Mouse (Mus musculus) frontal cortex, postnatal 14 days (tissue): ENCODE data around the gene Sprr3.
"Not testable (repeated sequence)": the region's sequence is repeated elsewhere in the genome, so short reads cannot be mapped to it uniquely, and the experiment has no call there.

Source experiments
- DNase-seq, 2 experiments: peaks; one replicate each; pipeline ENCODE4 v3.0.0; 2022; ENCODE audit warnings: low spot score in 2 of 2

Gene Sprr3

DNA sequence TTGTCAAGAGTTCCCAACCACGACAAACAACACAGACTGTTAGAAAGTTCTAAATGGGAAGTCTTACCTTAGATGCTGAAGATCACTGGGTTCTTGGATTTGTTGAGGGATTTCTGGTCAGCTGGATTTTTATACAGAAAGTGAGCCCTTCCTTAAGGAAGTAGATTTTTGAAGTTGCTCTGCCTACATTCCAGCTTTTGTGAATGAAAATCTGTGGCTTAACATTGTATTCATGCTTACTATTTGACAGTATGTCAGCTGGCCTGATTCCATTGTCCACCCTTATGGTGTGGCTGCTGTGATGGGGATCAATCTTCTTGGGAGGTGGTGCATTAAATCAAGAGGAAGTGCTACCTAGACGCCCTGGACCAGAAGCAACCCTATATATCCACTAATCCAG, at the start of gene Sprr3:
Gene Sprr3 (minus strand): TSS at position 101 of the 400 bp plus-strand sequence.
- DNase-seq, result no peak

DNA sequence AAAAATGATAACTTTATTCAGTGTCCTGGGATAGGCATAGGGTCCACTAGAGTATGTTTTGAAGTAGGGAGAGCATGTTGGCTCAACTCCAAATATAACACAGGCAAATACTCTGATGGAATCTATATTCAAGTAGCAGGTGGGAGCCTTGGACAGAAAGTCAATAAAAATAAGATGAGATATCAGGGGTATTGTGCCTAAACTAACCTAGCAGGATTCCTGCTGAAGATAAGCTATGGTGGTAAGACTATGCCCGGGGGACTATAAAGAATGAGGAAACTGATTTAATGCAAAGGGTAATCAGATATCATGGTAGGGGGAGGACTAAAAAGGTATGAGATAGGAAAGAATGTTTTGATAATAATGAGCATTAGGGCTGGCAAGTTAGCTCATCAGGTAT, 49.7 kb upstream of the Sprr3 start:
- no peak for DNase-seq

DNA sequence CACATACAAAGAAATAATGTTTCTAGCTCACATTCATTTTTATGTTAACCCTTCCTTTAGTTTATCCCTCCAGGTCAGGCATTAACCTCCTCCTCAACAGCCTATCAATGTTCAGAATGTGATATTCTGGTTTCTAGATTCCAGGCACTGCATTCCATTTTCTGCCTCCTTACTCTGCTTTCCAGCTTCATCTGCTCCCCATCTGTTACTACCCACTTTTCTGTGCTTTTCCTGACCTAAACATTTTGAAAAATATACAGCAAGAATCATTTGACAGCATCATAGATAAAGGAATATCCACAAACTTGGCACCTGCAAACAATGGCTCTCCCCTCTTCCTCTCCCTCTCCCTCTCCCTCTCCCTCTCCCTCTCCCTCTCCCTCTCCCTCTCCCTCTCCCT, 45.0 kb upstream of the Sprr3 start:
- no peak for DNase-seq

DNA sequence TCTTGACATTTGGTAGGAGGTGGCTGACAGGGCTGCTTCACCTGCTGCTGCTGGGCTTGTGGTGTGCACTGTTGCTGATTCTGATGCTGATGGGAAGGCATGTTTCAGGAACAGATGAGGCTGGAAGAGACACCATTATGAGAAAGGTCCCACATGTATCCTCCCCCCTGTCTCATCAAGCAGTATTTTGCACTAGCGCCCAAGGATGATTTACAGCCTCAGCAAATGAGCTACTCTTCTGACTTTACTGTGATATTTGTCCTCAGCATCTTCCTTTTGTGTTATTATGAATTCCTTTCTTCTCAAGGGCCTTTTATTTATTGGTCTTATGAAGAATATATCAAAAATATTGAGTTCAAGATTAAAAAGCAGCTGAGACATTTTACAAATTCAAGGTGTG, 41.9 kb upstream of the Sprr3 start, which contains the start of gene Sprr4:
Gene Sprr4 (minus strand): TSS at position 101 of the 400 bp plus-strand sequence.
- DNase-seq, result no peak

DNA sequence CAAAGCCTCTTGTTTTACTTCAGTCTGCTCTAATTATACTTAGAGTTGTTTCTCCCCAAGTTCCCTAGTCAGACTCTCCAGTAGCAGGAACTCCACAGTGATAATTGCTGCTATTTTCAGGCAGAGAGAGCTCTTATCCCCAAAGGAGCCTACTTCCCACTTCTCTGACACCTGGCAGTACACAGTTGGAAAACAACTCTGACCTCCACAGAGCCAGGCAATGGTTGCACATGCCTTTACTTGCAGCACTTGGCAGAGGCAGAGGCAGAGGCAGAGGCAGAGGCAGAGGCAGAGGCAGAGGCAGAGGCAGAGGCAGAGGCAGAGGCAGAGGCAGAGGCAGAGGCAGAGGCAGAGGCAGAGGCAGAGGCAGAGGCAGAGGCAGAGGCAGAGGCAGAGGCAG, 31.7 kb upstream of the Sprr3 start:
- DNase-seq, result not testable (repeated sequence)

DNA sequence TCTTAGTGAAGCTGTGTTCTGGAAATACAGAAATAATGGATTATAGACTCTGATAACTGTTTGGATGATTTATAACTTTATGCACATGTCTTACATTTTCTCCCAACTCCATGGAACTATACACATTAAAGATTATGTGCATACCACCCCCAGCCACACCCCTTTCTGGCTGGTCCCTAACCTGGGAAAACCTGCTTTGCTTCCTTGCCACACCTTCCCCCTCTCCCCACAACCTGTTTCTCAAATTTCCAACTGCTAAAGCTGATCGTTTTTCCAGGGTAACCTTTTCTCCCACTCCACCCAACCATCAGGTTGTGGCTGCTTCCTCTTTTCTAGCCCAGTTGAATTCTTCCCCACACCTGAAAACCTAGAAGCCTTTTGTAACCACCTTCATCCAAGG, 27.8 kb upstream of the Sprr3 start:
- no peak for DNase-seq

DNA sequence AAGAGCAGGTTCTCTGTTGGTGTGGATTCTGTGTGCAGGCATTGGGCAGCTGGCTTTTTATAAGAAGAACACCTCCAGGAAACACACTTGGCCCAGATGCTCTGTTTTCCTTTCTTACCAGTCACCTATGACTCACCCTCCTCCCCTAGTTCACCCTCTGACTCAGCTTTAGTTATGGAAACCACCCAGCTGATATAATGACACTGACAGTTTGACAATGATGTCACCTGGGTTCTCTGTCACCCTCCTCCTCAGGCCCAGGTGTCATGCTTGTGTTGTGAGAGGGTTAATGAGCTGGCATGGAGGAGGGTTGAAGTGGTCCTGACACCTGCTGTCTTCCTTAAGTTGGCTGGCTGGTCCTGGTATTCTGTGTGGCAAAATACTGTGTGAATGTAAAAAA, 27.3 kb upstream of the Sprr3 start, which contains the start of gene Sprr1a:
Gene Sprr1a (minus strand): TSS at position 33 of the 400 bp plus-strand sequence.
- DNase-seq, result no peak

DNA sequence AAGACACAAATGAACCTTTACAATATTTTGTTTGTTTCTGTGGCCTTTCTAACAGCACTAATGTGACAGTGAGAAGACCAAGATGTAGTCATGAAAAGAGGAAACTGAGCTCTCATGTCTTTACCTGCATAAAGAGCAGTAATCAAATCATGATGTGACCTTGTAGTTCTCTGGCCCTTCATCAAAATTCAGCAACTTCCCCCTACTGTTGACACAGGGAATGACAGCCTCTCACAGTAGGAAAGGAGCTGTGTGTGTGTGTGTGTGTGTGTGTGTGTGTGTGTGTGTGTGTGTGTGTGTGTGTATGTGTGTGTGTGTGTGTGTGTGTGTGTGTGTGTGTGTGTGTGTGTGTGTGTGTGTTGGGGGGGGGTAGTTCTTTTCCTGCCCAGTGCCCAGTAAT, 22.7 kb upstream of the Sprr3 start:
- DNase-seq, result not testable (repeated sequence)

DNA sequence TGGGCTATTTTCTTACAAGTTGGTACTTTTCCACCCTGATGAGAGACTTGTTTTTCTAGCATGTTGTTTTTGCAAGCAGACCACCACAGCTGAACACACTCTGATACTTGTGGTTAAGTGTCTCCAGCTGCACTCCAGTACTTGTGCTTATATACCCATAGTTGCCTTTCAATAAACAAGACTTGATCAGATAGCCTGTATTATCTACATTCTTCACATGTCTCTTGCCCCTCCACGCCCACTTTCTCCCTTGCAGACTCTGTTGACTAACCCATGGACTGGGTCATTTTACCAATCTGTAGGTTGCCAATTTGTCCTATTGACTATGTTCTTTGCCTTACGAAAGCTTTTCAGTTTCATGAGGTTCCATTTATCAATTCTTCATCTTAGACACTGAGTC, 11.6 kb upstream of the Sprr3 start:
- DNase-seq, result no peak

DNA sequence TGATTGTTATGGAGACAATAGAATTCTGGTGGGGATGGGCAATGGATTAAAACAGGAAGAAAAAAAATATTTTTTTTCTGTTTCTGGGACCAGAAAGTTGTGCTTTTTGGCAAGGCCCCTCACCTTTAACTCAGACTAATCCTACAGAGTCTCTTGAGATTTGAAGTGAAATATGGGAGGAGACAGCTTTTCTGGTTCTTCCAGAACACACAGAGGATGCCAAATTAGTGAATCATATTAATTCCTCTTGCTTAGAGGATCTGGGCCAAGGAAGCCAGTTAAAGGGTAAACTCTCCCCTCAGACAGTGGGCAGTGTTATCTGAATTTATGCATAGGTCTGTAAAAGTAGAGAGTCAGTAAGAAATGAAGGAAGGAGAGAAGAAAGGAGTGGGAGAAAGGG, 8.9 kb upstream of the Sprr3 start:
- no peak for DNase-seq

DNA sequence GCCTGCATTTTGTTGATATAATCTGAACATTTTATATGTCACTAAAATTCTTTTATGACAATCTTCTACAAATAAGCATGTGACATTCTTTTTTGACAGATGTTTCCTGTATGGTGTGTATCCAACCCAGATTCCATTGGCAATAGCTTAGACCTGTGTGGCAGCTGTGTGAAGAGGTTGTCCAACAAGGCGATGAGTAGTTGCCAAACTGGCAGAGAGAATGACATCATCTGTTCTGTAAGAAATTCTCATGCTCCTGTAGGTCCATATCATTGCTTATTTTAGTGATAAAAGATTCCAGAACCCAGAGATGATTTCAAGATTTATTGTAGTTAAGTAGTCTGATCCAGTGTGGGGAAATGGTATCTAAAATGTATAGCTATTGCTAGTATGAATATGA, 8.1 kb upstream of the Sprr3 start:
- no peak for DNase-seq

DNA sequence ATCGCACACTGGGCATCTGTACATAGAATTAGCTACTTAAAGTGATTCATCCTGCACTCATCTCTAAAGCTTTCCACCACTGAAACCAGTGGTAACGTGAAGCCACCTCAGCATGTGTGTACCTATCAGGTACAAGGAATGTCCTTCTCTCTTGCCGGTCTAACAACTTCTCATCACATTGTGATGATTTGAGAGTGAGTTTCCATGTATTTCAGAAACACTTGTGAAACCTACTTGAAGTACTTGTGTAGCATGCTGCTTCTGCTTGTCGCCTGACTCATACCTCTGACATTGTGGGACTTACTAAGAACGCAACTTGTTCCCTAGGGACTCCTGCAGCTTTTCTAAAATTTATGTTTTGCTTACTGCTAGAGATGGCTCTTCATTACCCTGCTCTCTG, 3.4 kb downstream of the Sprr3 start:
- DNase-seq, result no peak

DNA sequence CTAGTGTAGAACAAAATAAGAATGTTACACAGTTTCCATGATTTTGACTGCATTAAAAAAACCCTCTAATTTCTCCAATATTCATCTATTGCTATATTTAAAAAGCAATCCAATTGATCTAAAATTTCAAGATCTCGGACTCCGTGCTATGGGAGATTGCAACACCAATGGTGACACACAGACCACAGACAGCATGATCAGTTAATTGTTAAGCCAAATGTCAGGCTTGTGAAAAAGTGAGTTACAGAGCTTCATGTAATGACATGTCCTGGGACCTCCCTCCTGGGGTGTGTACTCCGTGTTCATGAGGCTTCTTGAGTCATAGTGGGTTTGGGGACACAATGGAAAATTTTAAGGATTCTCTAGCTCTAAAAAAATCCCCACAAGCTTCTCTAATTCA, 18.3 kb downstream of the Sprr3 start:
- no peak for DNase-seq

DNA sequence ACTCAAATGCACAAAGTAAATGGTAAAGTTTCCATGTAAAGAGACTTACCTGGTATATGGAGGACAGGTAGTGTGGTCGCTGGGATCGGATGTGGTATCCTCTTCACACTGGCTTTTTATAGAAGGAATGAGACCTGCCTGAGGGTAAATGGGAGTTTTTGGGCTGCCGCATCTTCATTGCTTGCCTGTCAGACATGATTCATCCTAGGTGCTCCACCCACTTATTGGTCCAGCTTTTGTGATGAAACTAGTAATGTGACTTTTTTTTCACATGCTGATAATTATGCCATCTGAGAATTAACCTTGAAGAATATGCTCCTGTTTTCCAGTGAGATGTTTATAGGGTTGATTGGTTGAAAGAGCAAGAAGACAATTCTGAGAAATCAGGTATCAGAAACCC, 19.8 kb downstream of the Sprr3 start, which contains the start of gene Sprr1b:
Gene Sprr1b (minus strand): TSS at position 101 of the 400 bp plus-strand sequence.
- DNase-seq, result no peak

DNA sequence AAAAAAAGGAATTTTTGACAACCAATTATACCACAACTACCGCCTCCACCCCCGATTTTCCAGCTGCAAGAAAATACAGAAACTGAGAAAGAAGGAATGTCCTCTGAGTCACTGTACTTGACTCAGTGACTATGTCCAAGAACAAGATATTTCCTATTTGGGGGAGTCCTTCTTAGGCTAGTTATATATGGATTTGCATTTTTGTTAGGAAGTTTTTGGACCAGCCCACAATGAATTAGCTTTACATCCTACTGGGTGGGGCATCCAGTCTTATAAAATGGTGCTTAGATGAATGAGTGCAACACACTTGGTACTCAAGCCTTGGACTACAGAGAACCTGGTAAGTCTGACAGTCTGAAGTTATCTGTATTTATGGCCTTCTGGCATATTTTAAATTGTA, 26.2 kb downstream of the Sprr3 start, which contains the start of gene Sprr2k:
Gene Sprr2k (plus strand): TSS at position 301 of the 400 bp plus-strand sequence.
- DNase-seq, result no peak

DNA sequence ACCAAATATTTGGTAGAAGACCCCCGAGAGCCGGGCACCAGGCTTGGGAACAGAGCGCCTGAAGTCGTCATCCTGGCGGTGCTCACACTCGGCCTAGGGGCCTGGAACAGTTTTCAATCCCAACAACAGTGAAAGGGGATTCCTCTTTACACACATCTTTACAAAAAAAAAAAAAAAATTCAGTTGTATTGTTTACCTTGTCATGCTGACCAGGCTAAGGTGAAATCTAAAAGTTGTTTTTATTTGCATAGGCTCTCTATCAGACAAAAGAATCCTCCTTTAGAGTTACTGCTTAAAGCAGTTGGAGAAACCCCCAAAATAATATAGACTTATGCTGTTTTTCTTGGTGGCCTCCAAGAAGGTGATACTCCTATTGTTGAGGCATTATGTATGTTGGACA, 29.2 kb downstream of the Sprr3 start, which contains the start of gene Gm9774:
Gene Gm9774 (minus strand): TSS at position 101 of the 400 bp plus-strand sequence.
- DNase-seq, result no peak

DNA sequence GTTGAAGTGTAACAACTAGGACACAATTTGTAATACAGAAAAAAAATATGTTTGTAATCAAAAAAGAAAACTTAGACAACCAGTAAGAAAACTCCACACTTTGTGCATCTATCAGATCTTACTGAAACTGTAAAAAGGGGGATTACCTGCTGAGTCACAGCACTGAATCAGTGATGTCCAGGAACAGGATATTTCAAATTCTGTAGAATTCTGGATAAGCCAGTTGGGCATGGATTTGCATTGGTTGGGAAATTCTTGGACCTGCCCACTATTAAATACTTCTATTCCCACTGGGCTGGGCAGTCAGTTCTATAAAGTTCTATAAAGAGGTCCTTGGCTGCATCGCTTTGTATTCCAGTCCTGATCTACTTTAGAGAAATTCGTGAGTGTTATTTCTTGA, 40.7 kb downstream of the Sprr3 start, which contains the start of gene Sprr2j-ps:
Gene Sprr2j-ps (plus strand): TSS at position 301 of the 400 bp plus-strand sequence.
- no peak for DNase-seq

DNA sequence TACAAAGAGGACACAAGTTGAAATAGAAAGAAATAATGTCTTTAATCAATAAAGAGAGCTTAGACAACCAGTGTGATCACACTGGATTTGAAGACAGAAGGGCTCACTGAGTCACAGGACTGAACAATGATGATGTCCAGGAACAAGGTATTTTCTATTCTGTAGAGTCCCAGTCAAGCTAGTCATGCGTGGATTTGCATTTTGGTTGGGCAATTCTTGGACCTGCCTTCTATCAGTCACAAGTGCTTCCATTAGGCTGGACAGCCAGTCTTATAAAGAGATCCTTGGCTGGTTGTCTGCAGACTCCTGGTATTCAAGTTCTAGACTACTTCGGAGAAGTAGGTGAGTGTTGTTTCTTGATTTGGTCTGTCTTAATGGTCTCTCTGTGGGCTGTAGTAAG, 50.8 kb downstream of the Sprr3 start, which contains the start of gene Sprr2i:
Gene Sprr2i (plus strand): TSS at position 301 of the 400 bp plus-strand sequence.
- DNase-seq, result no peak
